Mouse (Mus musculus): Measurements from ENCODE around the gene Fcgbp.

- TF ChIP-seq CTCF (IDR thresholded peaks at IDR 0.05; ENCODE audit: low read depth, low read length) (no peak), GATA1 (IDR thresholded peaks at IDR 0.05; ENCODE audit: borderline replicate concordance, low read length) (no peak), TAL1 (conservative IDR thresholded peaks at IDR 0.05; ENCODE audit: low read depth, low read length) (no peak)
These were observed 88.9 kb downstream of the Fcgbp start for GRCm38 (mm10) chr7:28159893-28160292.

All from G1E (cell line).